Mouse (Mus musculus): ENCODE results near the gene Angel1. TPM values are rescaled to one million over a fixed set of nuclear protein-coding genes. Genes with fewer than 3 reads are reported as not detected.

Angel1 gene
- polyA plus RNA-seq, 2 experiments from 2014 or later, result 4.0 to 5.7 TPM

- ATAC-seq, result no peak
These were observed 47.4 kb downstream of the Angel1 start, which contains the start of gene Vash1 for GRCm38 (mm10) chr12:86678591-86679545. Gene Vash1, plus strand, starts transcription at chr12:86678700.

GRCm38 (mm10) chr12:86672507-86672906, 53.8 kb downstream of the Angel1 start:
- no peak for ATAC-seq

- no peak for ATAC-seq
These were observed 54.2 kb downstream of the Angel1 start for GRCm38 (mm10) chr12:86672105-86672504.

DNA sequence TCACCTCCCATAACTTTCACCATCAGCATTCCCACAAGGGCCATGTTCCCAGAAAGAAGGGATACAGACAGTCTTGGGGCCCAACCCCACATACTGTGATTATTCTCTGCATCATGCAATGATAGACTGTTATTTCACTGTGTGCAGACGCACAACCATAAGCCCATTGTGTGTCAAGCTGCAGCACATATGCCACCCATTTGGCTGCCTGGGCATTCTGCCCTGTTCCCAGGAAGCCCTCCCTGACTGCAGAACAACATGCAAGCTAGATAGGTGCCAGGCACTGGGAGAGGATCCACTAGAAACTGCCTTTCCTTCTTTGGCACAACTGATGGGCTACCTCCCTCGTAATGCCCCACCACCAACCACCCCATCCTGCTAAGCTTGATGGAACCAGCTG, 57.9 kb downstream of the Angel1 start:
- no peak for ATAC-seq

GRCm38 (mm10) chr12:86665656-86666055, 60.6 kb downstream of the Angel1 start:
- no peak for ATAC-seq

DNA sequence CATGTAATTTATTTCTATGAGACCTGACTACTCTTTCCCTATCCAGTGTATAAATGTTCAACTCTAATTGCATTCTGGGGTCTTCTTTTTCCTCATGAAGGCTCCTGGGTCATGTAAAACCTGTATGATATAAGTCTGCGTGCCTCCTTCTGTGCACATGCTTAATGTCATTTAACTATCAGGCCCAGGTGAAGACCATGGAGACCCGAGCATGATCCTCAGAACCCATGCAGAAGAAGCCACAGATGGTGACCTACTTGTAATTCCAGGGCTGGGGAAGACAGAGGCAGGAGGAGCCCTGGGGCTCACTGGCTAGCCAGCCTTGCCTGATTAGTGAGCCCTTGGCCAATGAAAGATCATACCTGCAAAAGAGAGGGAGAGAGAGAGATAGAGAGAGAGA, 65.8 kb downstream of the Angel1 start:
- no peak for ATAC-seq

- no peak for ATAC-seq
These were observed 66.8 kb downstream of the Angel1 start for GRCm38 (mm10) chr12:86659447-86659968.

- no peak for ATAC-seq
These were observed 73.7 kb downstream of the Angel1 start for GRCm38 (mm10) chr12:86652570-86653041.

DNA sequence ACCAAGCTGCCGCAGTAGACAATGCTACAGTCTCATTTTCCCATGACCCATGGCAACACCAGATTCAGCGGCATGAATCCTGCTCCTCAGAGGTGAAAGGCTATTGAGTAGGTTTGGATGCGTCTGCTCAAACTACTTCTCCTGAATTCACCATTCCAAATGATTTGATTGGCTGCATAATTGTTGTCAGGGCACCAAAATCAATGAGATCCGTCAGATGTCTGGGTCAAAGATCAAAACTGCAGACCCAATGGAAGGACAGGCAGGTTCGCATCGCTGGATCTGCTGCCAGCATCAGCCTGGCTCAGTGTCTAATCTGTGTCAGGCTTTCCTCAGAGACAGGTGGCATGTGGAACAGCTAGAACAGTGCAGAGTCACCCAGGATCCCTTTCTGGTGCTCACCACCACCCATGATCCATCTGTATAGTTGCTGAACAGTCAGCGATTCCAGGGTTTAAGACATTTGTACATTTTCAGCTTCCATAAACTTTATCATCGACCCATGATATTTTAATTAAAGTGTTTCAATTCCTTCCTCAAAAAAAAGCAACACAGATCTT, 74.9 kb downstream of the Angel1 start:
- ATAC-seq, result no peak

Other genes starting within 250 kb of the Angel1 start
- gene Vash1, start 47.8 kb downstream of the Angel1 start, polyA plus RNA-seq (2017; shearing (Covaris generic)), result under 1 TPM in 1 of 2 experiments, not detected in 1; 0.17 TPM
- not detected for gene Lrrc74a, start 7.9 kb upstream of the Angel1 start, polyA plus RNA-seq (2017; shearing (Covaris generic))
- gene Irf2bpl, start 158.3 kb upstream of the Angel1 start, polyA plus RNA-seq (2017; shearing (Covaris generic)), result 10 to 100 TPM in 1 of 2 experiments, 1 to 10 TPM in 1; 8.6 to 13.6 TPM
- 10 to 100 TPM; 19.8 to 20.1 TPM for gene Cipc, start 220.6 kb upstream of the Angel1 start, polyA plus RNA-seq (2017; shearing (Covaris generic))